Mouse (Mus musculus): Measurements from ENCODE around the gene F12. TPM values are rescaled to one million over a fixed set of nuclear protein-coding genes. Genes with fewer than 3 reads are reported as not detected.
A peak's percentile ranks its signal among the peaks of the same experiment; 100 is the strongest.

F12 gene
- total and polyA plus RNA-seq, 2 experiments from 2014 or later: not detected

DNA sequence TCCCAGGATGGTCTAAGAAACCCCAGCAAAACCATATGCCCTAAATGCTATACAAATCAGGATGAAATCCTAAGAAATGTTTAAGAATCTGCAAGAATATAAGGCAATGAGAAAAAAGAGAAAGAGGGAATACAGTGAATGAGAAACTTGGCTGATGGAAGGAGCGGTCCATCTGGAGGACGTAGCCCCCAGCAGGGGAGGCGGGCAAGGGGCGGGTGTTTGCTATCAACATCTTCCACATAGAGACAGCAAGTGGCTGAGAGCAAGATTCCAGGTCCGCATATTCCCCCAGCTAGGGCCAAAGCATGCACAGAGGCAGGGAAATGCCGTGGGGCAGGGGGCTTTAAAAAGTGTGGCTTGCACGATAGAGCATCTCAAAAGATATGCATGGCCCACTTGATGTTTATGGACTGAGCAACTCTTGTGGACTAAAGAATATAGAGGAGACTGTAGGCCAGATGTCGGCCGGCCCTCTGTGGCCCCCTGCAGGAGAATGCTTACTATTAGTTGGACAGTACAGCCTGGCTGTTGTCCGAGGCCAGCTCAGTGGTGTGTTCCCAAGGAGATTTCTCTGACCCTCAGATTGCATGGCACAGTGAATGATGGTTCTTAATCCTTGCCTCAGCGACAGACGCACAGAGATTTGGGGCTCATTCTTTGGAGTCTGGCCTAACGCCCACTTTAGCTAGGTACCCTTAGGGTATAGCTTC is 42.4 kb upstream of the F12 start:
- peak; percentile 64 for DNase-seq (ENCODE audit: low spot score)
- no peak overlapping the region for H3K4me2 ChIP-seq (ENCODE audit: low read depth, low read length)
- 37% methylated on average over 13 of the region's 13 CpGs for whole genome bisulfite sequencing
- ATAC-seq (ENCODE audit: insufficient read depth, low read depth): peak; percentile 21; the same call in 1 of the 2 replicates
- H3K27me3 ChIP-seq (ENCODE audit: control insufficient read depth, insufficient read depth, low read length): peaks cover 78% of the 10 kb centered on the region
- no peaks in the 10 kb centered on the region for H3K9me3 ChIP-seq (replicated peaks; ENCODE audit: control insufficient read depth, low read length)
- H3K27ac ChIP-seq (ENCODE audit: low read depth): no peak overlapping the region
- H3K4me3 ChIP-seq (ENCODE audit: low read depth, low read length): no peak overlapping the region
- TF ChIP-seq CTCF (IDR thresholded peaks at IDR 0.05; ENCODE audit: low read depth): peak; percentile 68
- TF ChIP-seq EP300 (IDR thresholded peaks at IDR 0.05; ENCODE audit: low read depth): no peak
- no peak overlapping the region for H3K9ac ChIP-seq (replicated peaks; ENCODE audit: low read depth, low read length)
- H3K36me3 ChIP-seq (replicated peaks; ENCODE audit: control insufficient read depth, insufficient read depth, low read length): no peaks in the 10 kb centered on the region
- H3K4me1 ChIP-seq (ENCODE audit: control insufficient read depth, insufficient read depth): peaks cover 14% of the 10 kb centered on the region

DNA sequence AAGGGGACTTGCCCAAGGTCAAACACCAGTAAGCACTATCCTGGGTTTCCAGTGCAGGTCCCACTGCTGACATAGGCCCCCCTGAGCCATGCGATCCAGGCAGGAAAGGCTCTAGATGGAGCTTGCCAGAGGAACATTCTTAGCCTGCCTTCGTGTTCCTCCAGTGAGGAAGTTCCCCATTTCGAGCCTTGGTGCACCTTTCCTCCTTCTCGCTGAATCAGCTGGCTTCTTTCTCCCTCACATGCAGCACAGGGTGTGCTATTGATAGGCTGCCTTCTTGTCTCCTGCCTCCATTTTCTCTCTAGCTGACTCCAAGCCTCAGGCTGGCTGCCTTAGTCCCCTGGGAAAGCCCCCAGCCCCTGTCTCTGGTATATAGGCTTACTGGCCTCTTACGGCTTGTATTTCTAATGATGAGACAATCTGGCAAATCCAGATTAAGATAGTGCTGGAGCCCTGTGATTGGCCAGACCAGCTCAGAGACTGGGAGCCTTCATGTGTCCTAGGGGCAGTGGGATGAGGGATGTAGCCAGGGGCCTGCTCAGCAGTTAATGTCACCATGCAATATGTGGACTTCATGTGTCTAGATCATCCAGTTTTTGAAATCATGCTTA is 39.3 kb upstream of the F12 start:
- Histone ChIP-seq H3K27me3 (ENCODE audit: control insufficient read depth, insufficient read depth, low read length) (peaks cover 58% of the 10 kb centered on the region), H3K4me3 (ENCODE audit: low read depth, low read length) (no peak overlapping the region), H3K36me3 (replicated peaks; ENCODE audit: control insufficient read depth, insufficient read depth, low read length) (peaks cover 8% of the 10 kb centered on the region; the same call in 1 of the 2 replicates), H3K27ac (ENCODE audit: low read depth) (no peak overlapping the region), H3K4me2 (ENCODE audit: low read depth, low read length) (no peak overlapping the region), H3K4me1 (ENCODE audit: control insufficient read depth, insufficient read depth) (peaks cover 15% of the 10 kb centered on the region), H3K9me3 (replicated peaks; ENCODE audit: control insufficient read depth, low read length) (no peaks in the 10 kb centered on the region), H3K9ac (replicated peaks; ENCODE audit: low read depth, low read length) (no peak overlapping the region)
- no peak for DNase-seq (ENCODE audit: low spot score)
- WGBS: 59% methylated on average over 5 of the region's 5 CpGs
- ATAC-seq (ENCODE audit: insufficient read depth, low read depth): no peak
- no peak for TF ChIP-seq CTCF (IDR thresholded peaks at IDR 0.05; ENCODE audit: low read depth)
- TF ChIP-seq EP300 (IDR thresholded peaks at IDR 0.05; ENCODE audit: low read depth): no peak

DNA sequence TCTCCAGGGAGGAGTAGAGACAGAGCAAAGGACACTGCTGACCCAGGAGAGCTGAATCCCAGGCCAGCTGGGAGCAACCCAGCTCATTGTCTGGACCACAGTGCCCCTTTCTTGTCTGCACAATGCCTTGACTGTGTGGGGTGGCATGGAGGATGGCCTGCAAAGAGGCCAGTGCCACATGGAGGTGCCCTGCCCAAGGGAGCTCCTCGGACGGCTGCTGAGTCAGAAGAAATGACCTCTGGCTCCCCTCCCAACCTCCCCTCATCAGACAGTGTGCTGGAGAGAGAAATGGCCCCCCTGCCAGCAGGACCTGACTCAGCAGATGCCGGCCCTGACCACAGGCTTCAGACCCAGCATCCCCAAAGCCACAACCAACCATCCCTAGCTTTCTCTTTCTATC is 38.6 kb upstream of the F12 start:
- 31% methylated on average over 3 of the region's 3 CpGs for whole genome bisulfite sequencing
- no peak for TF ChIP-seq EP300 (IDR thresholded peaks at IDR 0.05; ENCODE audit: low read depth)
- TF ChIP-seq CTCF (IDR thresholded peaks at IDR 0.05; ENCODE audit: low read depth): no peak
- Histone ChIP-seq H3K4me2 (ENCODE audit: low read depth, low read length) (0 out of 2 replicates have a peak overlapping the region, but pooled peaks have one; percentile 97), H3K27ac (ENCODE audit: low read depth) (no peak overlapping the region), H3K9me3 (replicated peaks; ENCODE audit: control insufficient read depth, low read length) (no peaks in the 10 kb centered on the region), H3K36me3 (replicated peaks; ENCODE audit: control insufficient read depth, insufficient read depth, low read length) (peaks cover 11% of the 10 kb centered on the region; the same call in 1 of the 2 replicates), H3K4me1 (ENCODE audit: control insufficient read depth, insufficient read depth) (peaks cover 13% of the 10 kb centered on the region), H3K27me3 (ENCODE audit: control insufficient read depth, insufficient read depth, low read length) (peaks cover 50% of the 10 kb centered on the region), H3K9ac (replicated peaks; ENCODE audit: low read depth, low read length) (no peak overlapping the region), H3K4me3 (ENCODE audit: low read depth, low read length) (no peak overlapping the region)
- ATAC-seq (ENCODE audit: insufficient read depth, low read depth): no peak
- DNase-seq (ENCODE audit: low spot score): no peak

DNA sequence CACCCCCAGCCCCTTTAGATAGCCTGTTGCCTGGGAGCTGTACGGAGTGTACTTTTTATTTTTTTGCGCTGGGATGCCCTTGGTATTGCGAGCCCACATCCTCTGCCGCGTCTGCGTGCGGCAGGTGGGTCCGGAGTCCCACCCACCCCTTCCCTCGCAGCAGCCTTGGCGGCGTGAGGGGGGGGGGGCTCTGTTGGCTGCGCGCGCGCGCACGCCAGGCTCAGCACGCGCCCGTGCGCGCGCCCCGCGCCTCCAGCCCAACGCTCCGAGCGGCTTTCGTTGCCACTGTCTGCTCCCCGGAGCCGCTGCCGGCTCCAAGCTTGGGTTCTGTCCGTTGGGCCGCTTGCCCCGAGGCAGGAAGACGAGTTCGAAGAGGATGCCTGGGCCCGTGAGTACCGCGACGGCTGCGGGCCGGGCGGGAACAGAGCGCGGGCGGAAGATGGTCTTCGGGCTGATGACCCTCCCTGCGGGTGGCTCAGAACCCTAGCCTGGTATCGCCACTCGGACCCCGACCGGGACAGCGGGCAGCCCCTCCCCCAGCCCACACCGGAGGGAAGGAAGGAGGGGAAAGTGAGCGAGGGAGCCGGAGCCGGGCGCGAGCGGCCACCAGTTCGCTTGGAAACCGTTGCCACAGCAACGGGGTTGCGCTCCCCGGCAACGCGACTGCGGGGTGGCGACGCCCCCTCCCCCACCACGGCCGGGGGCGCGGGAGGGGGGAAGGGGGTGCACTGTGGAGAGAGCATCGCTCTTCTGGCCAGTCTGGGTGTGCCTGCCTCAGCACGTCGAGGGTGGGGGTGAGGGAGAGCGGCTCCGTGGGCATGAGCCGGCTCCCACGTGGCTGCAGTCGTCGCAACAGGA is 37.7 kb upstream of the F12 start, which contains the start of gene Prr7:
TSS of gene Prr7 (plus strand) at position 241 of the 858 bp plus-strand sequence.
- peak within 1 kb of the TSS; percentile 61 for H3K4me3 ChIP-seq (ENCODE audit: low read depth, low read length)
- WGBS: under 1% methylated on average over 70 of the region's 84 CpGs
- ATAC-seq (ENCODE audit: insufficient read depth, low read depth): peak; percentile 42; the same call in 1 of the 2 replicates
- H3K4me2 ChIP-seq (ENCODE audit: low read depth, low read length): peak within 1 kb of the TSS; percentile 97
- H3K9ac ChIP-seq (replicated peaks; ENCODE audit: low read depth, low read length): peak within 1 kb of the TSS; percentile 60
- H3K27ac ChIP-seq (ENCODE audit: low read depth): no peak within 1 kb of the TSS
- H3K9me3 ChIP-seq (replicated peaks; ENCODE audit: control insufficient read depth, low read length): no peaks in the 10 kb centered on the region
- H3K27me3 ChIP-seq (ENCODE audit: control insufficient read depth, insufficient read depth, low read length): peaks cover 41% of the 10 kb centered on the region
- H3K36me3 ChIP-seq (replicated peaks; ENCODE audit: control insufficient read depth, insufficient read depth, low read length): peaks cover 20% of the 10 kb centered on the region
- no peak for DNase-seq (ENCODE audit: low spot score)
- TF ChIP-seq EP300 (IDR thresholded peaks at IDR 0.05; ENCODE audit: low read depth) (no peak), CTCF (IDR thresholded peaks at IDR 0.05; ENCODE audit: low read depth) (no peak)
- H3K4me1 ChIP-seq (ENCODE audit: control insufficient read depth, insufficient read depth): peaks cover 13% of the 10 kb centered on the region

DNA sequence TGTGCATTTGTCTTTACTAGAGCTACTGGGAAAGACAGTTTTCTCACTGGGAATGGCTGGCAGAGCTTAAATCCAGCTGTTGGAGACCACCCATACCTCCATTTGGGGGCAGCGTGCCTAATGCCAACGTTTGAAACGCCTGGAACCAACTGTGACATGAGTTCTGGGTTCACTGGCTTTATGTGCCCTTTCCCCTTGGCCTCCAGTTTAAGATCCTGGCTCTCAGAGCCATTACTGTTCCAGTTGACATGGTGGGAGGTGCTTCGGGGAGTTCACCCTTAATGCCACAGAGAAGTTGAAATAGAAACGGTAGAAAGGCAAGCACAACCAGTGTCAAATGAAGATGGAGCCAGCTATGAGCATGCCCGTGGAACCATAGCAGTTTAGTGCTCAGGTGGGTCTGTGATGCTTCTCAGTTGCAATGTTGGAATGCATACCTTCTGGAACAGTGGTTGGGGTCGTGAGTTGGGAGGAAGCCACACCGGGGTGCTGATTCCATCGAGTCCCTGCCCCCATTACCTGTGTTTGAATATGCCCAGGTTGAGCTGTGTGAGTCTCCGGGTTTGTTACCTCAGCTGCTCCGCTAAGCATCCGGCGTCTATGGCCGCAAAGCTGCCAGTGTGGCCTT is 36.9 kb upstream of the F12 start:
- DNase-seq (ENCODE audit: low spot score) (no peak), ATAC-seq (ENCODE audit: insufficient read depth, low read depth) (no peak)
- Histone ChIP-seq H3K36me3 (replicated peaks; ENCODE audit: control insufficient read depth, insufficient read depth, low read length) (peaks cover 28% of the 10 kb centered on the region), H3K4me1 (ENCODE audit: control insufficient read depth, insufficient read depth) (peaks cover 13% of the 10 kb centered on the region), H3K9ac (replicated peaks; ENCODE audit: low read depth, low read length) (peak overlapping the region; percentile 60; the same call in 1 of the 2 replicates), H3K4me3 (ENCODE audit: low read depth, low read length) (peak overlapping the region; percentile 61), H3K27me3 (ENCODE audit: control insufficient read depth, insufficient read depth, low read length) (peaks cover 35% of the 10 kb centered on the region), H3K27ac (ENCODE audit: low read depth) (no peak overlapping the region), H3K4me2 (ENCODE audit: low read depth, low read length) (peak overlapping the region; percentile 97), H3K9me3 (replicated peaks; ENCODE audit: control insufficient read depth, low read length) (no peaks in the 10 kb centered on the region)
- WGBS: 17% methylated on average over 14 of the region's 14 CpGs
- TF ChIP-seq CTCF (IDR thresholded peaks at IDR 0.05; ENCODE audit: low read depth): no peak
- TF ChIP-seq EP300 (IDR thresholded peaks at IDR 0.05; ENCODE audit: low read depth): no peak
